Mouse (Mus musculus) spleen, adult 2 months (tissue): ENCODE measurements at regions not wholly inside any gene's neighbourhood (a gene's known extent, or its start where the extent isn't known, plus 50 kb on each side); places are given as distances from the start of the nearest gene placed in this dataset.

Experiments used
- DNase-seq, 2 experiments: peaks; one replicate each; pipeline versions ENCODE4 v3.0.0 to v3.0.0-alpha.2; 2012 to 2021; ENCODE audit warnings: low spot score in 2 of 2, low read depth in 1 of 2
- H3K27ac ChIP-seq: fragments of 200-500 bp; 2 replicates; pipeline ENCODE4 v1.5.1; 2012; ENCODE audit warnings: low read length, inconsistent platforms; ENCODE audit not compliant: insufficient read depth
- H3K27me3 ChIP-seq: fragments of 200-500 bp; 2 replicates; pipeline ENCODE4 v1.6.1; 2012; ENCODE audit warnings: mild to moderate bottlenecking, moderate library complexity, low read length, inconsistent platforms; ENCODE audit not compliant: control insufficient read depth, insufficient read depth
- H3K36me3 ChIP-seq: fragments of 200-500 bp; 2 replicates; pipeline ENCODE4 v1.6.1; 2012; ENCODE audit warnings: mild to moderate bottlenecking, low read length, inconsistent platforms; ENCODE audit not compliant: control insufficient read depth, insufficient read depth
- H3K4me1 ChIP-seq: fragments of 200-500 bp; 2 replicates; pipeline ENCODE4 v1.6.1; 2011; ENCODE audit warnings: inconsistent platforms; ENCODE audit not compliant: control insufficient read depth, insufficient read depth, insufficient read length
- H3K4me3 ChIP-seq: fragments of 200-500 bp; 2 replicates; pipeline ENCODE4 v1.5.1; 2011; ENCODE audit warnings: mild to moderate bottlenecking, inconsistent platforms; ENCODE audit not compliant: insufficient read depth, insufficient read length; ENCODE audit errors: extremely low read depth
- CTCF ChIP-seq: fragments of 200-500 bp; IDR thresholded peaks from 2 replicates; pipeline ENCODE4 v1.5.1; 2011; ENCODE audit warnings: mild to moderate bottlenecking, inconsistent platforms; ENCODE audit not compliant: insufficient read depth, insufficient read length, insufficient replicate concordance; ENCODE audit errors: extremely low read depth
- POLR2A ChIP-seq: fragments of 200-500 bp; IDR thresholded peaks from 2 replicates; pipeline ENCODE4 v1.6.1; 2011; ENCODE audit warnings: low read depth, low read length, inconsistent platforms
- WGBS: fragments of 180-500 bp; shearing (Covaris S2); methylation state at CpG from one replicate; pipeline ENCODE4 v1.1.7; 2018; 5-methylcytosine and 5-hydroxymethylcytosine counted together

- Histone ChIP-seq H3K36me3 (no peaks in the 10 kb centered on the region), H3K27ac (no peak overlapping the region), H3K27me3 (no peaks in the 10 kb centered on the region), H3K4me1 (no peaks in the 10 kb centered on the region), H3K4me3 (no peak overlapping the region)
- 58% methylated on average over 20 of the region's 20 CpGs for WGBS
- TF ChIP-seq POLR2A, result no peak
- no peak for TF ChIP-seq CTCF
- no peak for DNase-seq
These were observed 244.6 kb upstream of the Itga1 start for GRCm38 (mm10) chr13:115346115-115347021.

DNA sequence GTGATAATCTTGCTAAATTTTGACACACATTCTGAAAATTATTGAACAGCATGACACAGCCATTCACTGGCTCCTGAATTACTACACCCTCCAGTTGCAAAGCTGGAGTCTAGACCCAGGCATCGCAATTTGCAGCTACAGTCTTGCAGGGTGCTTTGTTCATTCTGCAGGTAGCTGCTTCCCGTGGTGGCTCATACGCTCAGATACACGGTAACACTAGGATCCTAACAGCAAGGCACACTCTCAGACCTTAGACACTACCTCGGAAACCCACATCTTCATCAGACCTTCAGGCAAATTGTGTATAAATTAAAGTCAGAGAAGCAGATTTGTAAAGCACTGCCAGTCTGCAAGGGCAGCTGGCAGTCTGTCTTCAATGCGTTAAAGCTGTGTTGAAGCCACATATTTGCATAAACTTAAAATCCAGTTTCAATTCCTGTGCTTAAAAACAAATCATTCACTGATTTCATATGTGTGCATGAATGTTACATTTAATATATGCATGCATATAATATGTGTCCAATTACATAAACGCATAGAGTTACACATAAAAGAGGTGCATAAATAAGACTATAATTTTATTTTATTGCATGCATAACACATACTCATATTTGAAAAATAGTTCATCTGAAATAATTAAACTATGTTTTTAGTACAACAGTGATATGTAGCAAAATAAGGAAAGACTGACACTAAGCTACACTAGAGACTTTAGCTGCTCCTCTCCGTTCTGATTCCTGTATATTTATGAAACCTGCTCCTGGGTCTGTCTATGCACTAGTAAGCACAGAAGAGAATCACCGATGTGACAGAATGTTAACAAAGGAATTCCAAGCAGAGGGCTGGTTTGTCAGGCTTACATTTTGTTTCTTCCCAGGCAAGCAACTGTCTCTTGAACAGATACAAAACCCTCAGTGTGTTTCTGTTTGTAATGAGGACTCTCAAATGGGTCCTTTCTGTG is 227.5 kb upstream of the Itga1 start:
- Histone ChIP-seq H3K4me1 (no peaks in the 10 kb centered on the region), H3K27ac (no peak overlapping the region), H3K36me3 (no peaks in the 10 kb centered on the region), H3K4me3 (no peak overlapping the region), H3K27me3 (no peaks in the 10 kb centered on the region)
- WGBS, result 86% methylated on average over 9 of the region's 9 CpGs
- no peak for TF ChIP-seq CTCF
- no peak for TF ChIP-seq POLR2A
- no peak for DNase-seq

DNA sequence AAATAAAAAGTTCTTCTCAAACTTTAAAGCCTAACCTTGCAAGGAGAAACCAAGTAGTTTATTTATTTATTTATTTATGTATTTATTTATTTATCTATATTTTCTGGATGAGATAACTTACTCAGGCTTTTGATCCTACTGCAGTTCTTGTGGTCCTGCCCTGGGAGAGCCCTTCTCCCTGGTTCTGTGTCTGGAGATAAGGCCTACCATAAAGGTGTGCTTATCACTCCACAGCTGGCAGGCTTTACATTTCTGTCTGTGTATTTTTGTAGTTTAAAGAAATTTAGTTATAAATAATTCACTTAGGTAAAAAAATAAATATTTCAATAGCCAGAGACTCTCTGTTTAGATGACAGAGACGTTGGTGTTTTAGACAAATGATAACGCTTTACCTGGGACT is 224.5 kb upstream of the Itga1 start:
- H3K4me1 ChIP-seq, result no peaks in the 10 kb centered on the region
- no peak for TF ChIP-seq POLR2A
- no peak for TF ChIP-seq CTCF

GRCm38 (mm10) chr13:115316681-115317080 is 214.9 kb upstream of the Itga1 start:
- WGBS, result 80% methylated on average over 3 of the region's 3 CpGs
- H3K4me1 ChIP-seq, result no peaks in the 10 kb centered on the region
- no peaks in the 10 kb centered on the region for H3K36me3 ChIP-seq
- TF ChIP-seq CTCF (no peak), POLR2A (no peak)
- no peak for DNase-seq
- no peak overlapping the region for H3K4me3 ChIP-seq
- no peak overlapping the region for H3K27ac ChIP-seq
- H3K27me3 ChIP-seq, result no peaks in the 10 kb centered on the region

More for the DNA sequence above, 224.5 kb upstream of the Itga1 start:
- H3K4me3 ChIP-seq, result no peak overlapping the region
- no peak for DNase-seq
- H3K27me3 ChIP-seq, result no peaks in the 10 kb centered on the region
- no peak overlapping the region for H3K27ac ChIP-seq
- no peaks in the 10 kb centered on the region for H3K36me3 ChIP-seq
- WGBS, result 81% methylated on average over 2 of the region's 2 CpGs

DNA sequence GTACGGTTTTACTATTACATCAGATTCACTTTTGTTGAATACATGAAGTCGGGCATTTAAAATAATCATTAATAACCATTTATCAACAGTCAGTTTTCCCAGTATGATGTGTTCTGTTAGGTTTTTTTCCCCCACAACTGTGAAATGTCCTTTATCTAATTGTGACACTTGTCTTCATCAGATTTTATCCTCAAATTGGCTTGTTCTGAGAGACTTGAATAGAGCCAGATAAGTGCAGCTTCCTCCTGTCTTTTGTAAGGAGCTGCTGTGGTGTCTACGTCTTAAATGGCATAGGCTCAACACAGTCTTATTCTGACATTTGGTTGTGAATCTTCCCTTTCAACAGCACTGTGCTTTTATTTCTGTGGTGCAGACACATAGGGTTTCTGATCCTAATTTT is 206.8 kb upstream of the Itga1 start:
- 82% methylated on average over 3 of the region's 3 CpGs for WGBS
- Histone ChIP-seq H3K36me3 (no peaks in the 10 kb centered on the region), H3K4me3 (no peak overlapping the region), H3K4me1 (no peaks in the 10 kb centered on the region), H3K27ac (no peak overlapping the region), H3K27me3 (no peaks in the 10 kb centered on the region)
- no peak for DNase-seq
- TF ChIP-seq CTCF, result no peak
- TF ChIP-seq POLR2A, result no peak

- no peak overlapping the region for H3K4me3 ChIP-seq
- no peaks in the 10 kb centered on the region for H3K4me1 ChIP-seq
- WGBS, result 46% methylated on average over 3 of the region's 3 CpGs
- no peak for DNase-seq
- no peaks in the 10 kb centered on the region for H3K27me3 ChIP-seq
- no peak for TF ChIP-seq POLR2A
- TF ChIP-seq CTCF, result no peak
- no peak overlapping the region for H3K27ac ChIP-seq
- H3K36me3 ChIP-seq, result no peaks in the 10 kb centered on the region
These were observed 185.6 kb upstream of the Itga1 start for GRCm38 (mm10) chr13:115287371-115287770.
